Mouse (Mus musculus): ENCODE measurements around the gene Ltf. TPM values are rescaled to one million over a fixed set of nuclear protein-coding genes. Genes with fewer than 3 reads are reported as not detected.

Ltf gene
- polyA plus RNA-seq, 1 experiment from 2014 or later, result 15.3 TPM

- 29% methylated on average over 29 of the region's 29 CpGs for WGBS (ENCODE audit: missing documents)
- Histone ChIP-seq H3K79me2 (ENCODE audit: inconsistent target) (peaks cover 15% of the 10 kb centered on the region; the same call in 1 of the 2 replicates), H3K27ac (0 out of 2 replicates have a peak overlapping the region, but pooled peaks have one; percentile 72), H3K4me3 (ENCODE audit: inconsistent target) (peak overlapping the region; percentile 66), H3K36me3 (ENCODE audit: inconsistent target) (0 out of 2 replicates have a peak, but pooled peaks cover 3% of the 10 kb centered on the region)
These were observed 36.9 kb downstream of the Ltf start for GRCm38 (mm10) chr9:111055800-111056518.

GRCm38 (mm10) chr9:111056519-111056797 is 37.4 kb downstream of the Ltf start:
- WGBS (ENCODE audit: missing documents), result under 1% methylated on average over 11 of the region's 11 CpGs
- H3K27ac ChIP-seq, result peak overlapping the region; percentile 72
- peak overlapping the region; percentile 66 for H3K4me3 ChIP-seq (ENCODE audit: inconsistent target)
- 0 out of 2 replicates have a peak, but pooled peaks cover 3% of the 10 kb centered on the region for H3K36me3 ChIP-seq (ENCODE audit: inconsistent target)
- H3K79me2 ChIP-seq (ENCODE audit: inconsistent target), result peaks cover 15% of the 10 kb centered on the region; the same call in 1 of the 2 replicates

- 0 out of 2 replicates have a peak, but pooled peaks cover 3% of the 10 kb centered on the region for H3K36me3 ChIP-seq (ENCODE audit: inconsistent target)
- peak within 1 kb of the TSS; percentile 66 for H3K4me3 ChIP-seq (ENCODE audit: inconsistent target)
- peaks cover 15% of the 10 kb centered on the region; the same call in 1 of the 2 replicates for H3K79me2 ChIP-seq (ENCODE audit: inconsistent target)
- WGBS (ENCODE audit: missing documents), result 1% methylated on average over 16 of the region's 17 CpGs
- peak within 1 kb of the TSS; percentile 72 for H3K27ac ChIP-seq
These were observed 37.9 kb downstream of the Ltf start, which contains the start of gene Ccrl2 for GRCm38 (mm10) chr9:111056798-111057543. Gene Ccrl2, minus strand, starts transcription at chr9:111057519.

- H3K4me3 ChIP-seq (ENCODE audit: inconsistent target), result peak overlapping the region; percentile 66
- peak overlapping the region; percentile 72 for H3K27ac ChIP-seq
- 34% methylated on average over 14 of the region's 14 CpGs for WGBS (ENCODE audit: missing documents)
- peaks cover 15% of the 10 kb centered on the region; the same call in 1 of the 2 replicates for H3K79me2 ChIP-seq (ENCODE audit: inconsistent target)
- 0 out of 2 replicates have a peak, but pooled peaks cover 3% of the 10 kb centered on the region for H3K36me3 ChIP-seq (ENCODE audit: inconsistent target)
These were observed 38.7 kb downstream of the Ltf start for GRCm38 (mm10) chr9:111057544-111058370.

- no peak overlapping the region for H3K4me3 ChIP-seq (ENCODE audit: inconsistent target)
- H3K36me3 ChIP-seq (ENCODE audit: inconsistent target), result no peaks in the 10 kb centered on the region
- WGBS (ENCODE audit: missing documents), result 9% methylated on average over 10 of the region's 10 CpGs
These were observed 40.0 kb downstream of the Ltf start for GRCm38 (mm10) chr9:111058943-111059556.

GRCm38 (mm10) chr9:111062840-111063239 is 43.8 kb downstream of the Ltf start:
- 39% methylated on average over 5 of the region's 5 CpGs for WGBS (ENCODE audit: missing documents)
- Histone ChIP-seq H3K4me3 (ENCODE audit: inconsistent target) (no peak overlapping the region), H3K79me2 (ENCODE audit: inconsistent target) (no peaks in the 10 kb centered on the region), H3K36me3 (ENCODE audit: inconsistent target) (no peaks in the 10 kb centered on the region), H3K27ac (no peak overlapping the region)

More at GRCm38 (mm10) chr9:111058943-111059556, 40.0 kb downstream of the Ltf start:
- Histone ChIP-seq H3K79me2 (ENCODE audit: inconsistent target) (peaks cover 15% of the 10 kb centered on the region; the same call in 1 of the 2 replicates), H3K27ac (peak overlapping the region; percentile 72)

GRCm38 (mm10) chr9:111067052-111067451 is 48.0 kb downstream of the Ltf start:
- Histone ChIP-seq H3K4me3 (ENCODE audit: inconsistent target) (no peak overlapping the region), H3K27ac (no peak overlapping the region), H3K79me2 (ENCODE audit: inconsistent target) (no peaks in the 10 kb centered on the region), H3K36me3 (ENCODE audit: inconsistent target) (no peaks in the 10 kb centered on the region)
- WGBS (ENCODE audit: missing documents), result 58% methylated on average over 4 of the region's 4 CpGs

GRCm38 (mm10) chr9:111070546-111070961 is 51.5 kb downstream of the Ltf start:
- H3K4me3 ChIP-seq (ENCODE audit: inconsistent target), result no peak overlapping the region
- WGBS (ENCODE audit: missing documents), result 14% methylated on average over 4 of the region's 4 CpGs

GRCm38 (mm10) chr9:111072175-111072574 is 53.1 kb downstream of the Ltf start:
- Histone ChIP-seq H3K27ac (no peak overlapping the region), H3K36me3 (ENCODE audit: inconsistent target) (no peaks in the 10 kb centered on the region), H3K4me3 (ENCODE audit: inconsistent target) (no peak overlapping the region), H3K79me2 (ENCODE audit: inconsistent target) (no peaks in the 10 kb centered on the region)
- 26% methylated on average over 7 of the region's 7 CpGs for WGBS (ENCODE audit: missing documents)

More at GRCm38 (mm10) chr9:111070546-111070961, 51.5 kb downstream of the Ltf start:
- no peaks in the 10 kb centered on the region for H3K36me3 ChIP-seq (ENCODE audit: inconsistent target)
- H3K27ac ChIP-seq, result no peak overlapping the region
- H3K79me2 ChIP-seq (ENCODE audit: inconsistent target), result no peaks in the 10 kb centered on the region

GRCm38 (mm10) chr9:111072971-111073370 is 53.9 kb downstream of the Ltf start:
- 93% methylated on average over 4 of the region's 4 CpGs for WGBS (ENCODE audit: missing documents)
- Histone ChIP-seq H3K27ac (no peak overlapping the region), H3K4me3 (ENCODE audit: inconsistent target) (no peak overlapping the region), H3K36me3 (ENCODE audit: inconsistent target) (no peaks in the 10 kb centered on the region), H3K79me2 (ENCODE audit: inconsistent target) (no peaks in the 10 kb centered on the region)

- H3K4me3 ChIP-seq (ENCODE audit: inconsistent target), result no peak overlapping the region
- no peak overlapping the region for H3K27ac ChIP-seq
- WGBS (ENCODE audit: missing documents), result 79% methylated on average over 5 of the region's 5 CpGs
- no peaks in the 10 kb centered on the region for H3K36me3 ChIP-seq (ENCODE audit: inconsistent target)
- no peaks in the 10 kb centered on the region for H3K79me2 ChIP-seq (ENCODE audit: inconsistent target)
These were observed 58.7 kb downstream of the Ltf start for GRCm38 (mm10) chr9:111077745-111078144.

GRCm38 (mm10) chr9:111080801-111081200 is 61.7 kb downstream of the Ltf start:
- H3K79me2 ChIP-seq (ENCODE audit: inconsistent target), result no peaks in the 10 kb centered on the region
- H3K36me3 ChIP-seq (ENCODE audit: inconsistent target), result no peaks in the 10 kb centered on the region
- H3K4me3 ChIP-seq (ENCODE audit: inconsistent target), result no peak overlapping the region
- no peak overlapping the region for H3K27ac ChIP-seq
- 33% methylated on average over 8 of the region's 8 CpGs for WGBS (ENCODE audit: missing documents)

- Histone ChIP-seq H3K79me2 (ENCODE audit: inconsistent target) (no peaks in the 10 kb centered on the region), H3K36me3 (ENCODE audit: inconsistent target) (no peaks in the 10 kb centered on the region), H3K27ac (no peak overlapping the region), H3K4me3 (ENCODE audit: inconsistent target) (no peak overlapping the region)
- 93% methylated on average over 5 of the region's 5 CpGs for WGBS (ENCODE audit: missing documents)
These were observed 62.7 kb downstream of the Ltf start for GRCm38 (mm10) chr9:111081765-111082164.

GRCm38 (mm10) chr9:111085329-111085728 is 66.3 kb downstream of the Ltf start:
- H3K4me3 ChIP-seq (ENCODE audit: inconsistent target), result no peak overlapping the region
- H3K36me3 ChIP-seq (ENCODE audit: inconsistent target), result no peaks in the 10 kb centered on the region
- 0 out of 2 replicates have a peak overlapping the region, but pooled peaks have one; percentile 12 for H3K27ac ChIP-seq
- whole genome bisulfite sequencing (ENCODE audit: missing documents), result 61% methylated on average over 4 of the region's 4 CpGs
- H3K79me2 ChIP-seq (ENCODE audit: inconsistent target), result no peaks in the 10 kb centered on the region
